Mouse (Mus musculus) myocyte (in vitro differentiated cells): ENCODE data around the gene Rbm28. TPM values are rescaled to one million over a fixed set of nuclear protein-coding genes. Genes with fewer than 3 reads are reported as not detected.

Experiments used
- H3K27me3 ChIP-seq: one replicate; pipeline ENCODE4 v1.6.1; 2011; ENCODE audit not compliant: control insufficient read depth, insufficient read depth, insufficient read length
- H3K36me3 ChIP-seq: one replicate; pipeline ENCODE4 v1.6.1; 2011; ENCODE audit not compliant: control insufficient read depth, insufficient read depth
- H3K4me2 ChIP-seq: one replicate; pipeline ENCODE4 v1.6.1; 2011; ENCODE audit warnings: low read depth, control low read depth
- H3K4me3 ChIP-seq: one replicate; pipeline ENCODE4 v1.5.1; 2011; ENCODE audit warnings: mild to moderate bottlenecking, control low read depth, moderate library complexity
- H3K79me2 ChIP-seq: one replicate; pipeline ENCODE4 v1.6.1; 2011; ENCODE audit not compliant: control insufficient read depth, insufficient read depth
- H3ac ChIP-seq: one replicate; pipeline ENCODE4 v1.6.1; 2011; ENCODE audit not compliant: control insufficient read depth, insufficient read length
- CEBPB ChIP-seq: IDR thresholded peaks from 2 replicates; pipeline ENCODE4 v1.6.1; 2011; ENCODE audit warnings: mild to moderate bottlenecking, moderate library complexity; ENCODE audit not compliant: poor library complexity, insufficient read depth, severe bottlenecking
- E2F4 ChIP-seq: IDR thresholded peaks from one replicate; pipeline ENCODE4 v1.6.1; 2011; ENCODE audit warnings: mild to moderate bottlenecking, control low read depth, moderate library complexity; ENCODE audit not compliant: insufficient read depth
- MAX ChIP-seq: IDR thresholded peaks from one replicate; pipeline ENCODE4 v1.6.1; 2011; ENCODE audit warnings: low read depth, mild to moderate bottlenecking, control low read depth
- MYOD1 ChIP-seq, 3 experiments: IDR thresholded peaks; one replicate each; pipeline ENCODE4 v1.6.1; 2011; ENCODE audit warnings: control low read depth in 2 of 3, low read depth in 2 of 3, mild to moderate bottlenecking in 2 of 3, moderate library complexity in 1 of 3; ENCODE audit not compliant: insufficient read length in 2 of 3, control insufficient read depth in 1 of 3
- MYOG ChIP-seq, 3 experiments: IDR thresholded peaks; one replicate each; pipeline ENCODE4 v1.6.1; 2011; ENCODE audit warnings: control low read depth in 2 of 3, low read depth in 2 of 3, mild to moderate bottlenecking in 2 of 3; ENCODE audit not compliant: insufficient read length in 2 of 3, control insufficient read depth in 1 of 3, insufficient read depth in 1 of 3
- POLR2A ChIP-seq: IDR thresholded peaks from one replicate; pipeline ENCODE4 v1.6.1; 2011; ENCODE audit warnings: low read depth, mild to moderate bottlenecking, control low read depth, moderate library complexity; ENCODE audit not compliant: insufficient read length
- POLR2AphosphoS2 ChIP-seq: IDR thresholded peaks from one replicate; pipeline ENCODE4 v1.6.1; 2011; ENCODE audit warnings: low read depth, control low read depth; ENCODE audit not compliant: insufficient read length
- REST ChIP-seq: IDR thresholded peaks from one replicate; pipeline ENCODE4 v1.6.1; 2011; ENCODE audit warnings: mild to moderate bottlenecking, control low read depth, moderate library complexity; ENCODE audit not compliant: insufficient read depth, insufficient read length
- SRF ChIP-seq: IDR thresholded peaks from one replicate; pipeline ENCODE4 v1.6.1; 2011; ENCODE audit warnings: low read depth; ENCODE audit not compliant: control insufficient read depth, insufficient read length
- TCF12 ChIP-seq: IDR thresholded peaks from one replicate; pipeline ENCODE4 v1.6.1; 2011; ENCODE audit warnings: mild to moderate bottlenecking, control low read depth; ENCODE audit not compliant: poor library complexity, insufficient read depth, severe bottlenecking
- TCF3 ChIP-seq: IDR thresholded peaks from one replicate; pipeline ENCODE4 v1.6.1; 2011; ENCODE audit warnings: low read depth, control low read depth; ENCODE audit not compliant: insufficient read length
- USF1 ChIP-seq: IDR thresholded peaks from one replicate; pipeline ENCODE4 v1.6.1; 2011; ENCODE audit warnings: low read depth, mild to moderate bottlenecking, control low read depth, moderate library complexity
- polyA plus RNA-seq: library from polyadenylated mRNA; unstranded; fragments of >200 nt; fragmentation: generic; extraction: Trizol; gene quantifications from one replicate; pipeline ENCODE4 v1.2.1, GENCODE M21; 2012; ENCODE audit warnings: missing spikeins

Rbm28 gene
- polyA plus RNA-seq, 1 experiment = 16.2 TPM

DNA sequence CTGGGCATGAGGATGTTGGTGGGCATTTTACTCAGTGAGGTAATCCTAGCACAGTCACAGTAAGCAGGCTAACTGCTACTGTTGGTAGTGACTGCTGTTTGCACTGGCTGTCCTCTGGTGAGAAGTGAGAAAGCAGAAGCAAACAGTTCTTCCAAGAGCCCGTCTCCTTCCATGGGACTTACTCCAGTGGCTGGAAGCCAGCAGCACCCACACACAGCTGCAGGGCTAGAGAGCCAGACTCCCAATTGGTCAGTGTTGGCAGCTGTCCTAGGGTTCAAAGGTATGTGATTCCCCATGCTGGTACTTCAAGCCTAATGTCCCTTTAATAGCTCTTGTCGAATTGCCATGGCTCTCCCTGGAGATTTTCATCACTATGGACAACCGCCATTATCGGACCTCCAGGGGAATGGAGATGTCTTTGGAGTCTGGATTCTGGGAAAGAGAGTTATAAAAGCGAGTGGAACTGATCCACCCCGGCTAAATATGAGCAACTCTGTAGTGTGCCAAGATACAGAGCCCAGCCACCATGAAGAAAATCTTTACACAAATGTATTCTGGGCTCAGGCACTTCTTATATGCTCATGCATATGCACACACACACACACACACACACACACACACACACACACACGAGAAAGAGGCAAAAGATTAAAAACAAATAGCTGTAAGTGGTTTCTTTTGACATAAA is 47.2 kb downstream of the Rbm28 start:
- H3K4me2 ChIP-seq = peak overlapping the region; percentile 40
- TF ChIP-seq MYOD1 (IDR thresholded peaks at IDR 0.05; ENCODE audit: control insufficient read depth in 1 of 3, insufficient read length in 2 of 3, low read depth in 2 of 3) (peak in 2 of 3 experiments; percentile 54 to 68), REST (no peak), MAX (no peak), MYOG (IDR thresholded peaks at IDR 0.05; ENCODE audit: control insufficient read depth in 1 of 3, insufficient read depth in 1 of 3, insufficient read length in 2 of 3, low read depth in 2 of 3) (peak in 2 of 3 experiments; percentile 70 to 73), POLR2AphosphoS2 (no peak), E2F4 (no peak)
- no peaks in the 10 kb centered on the region for H3K79me2 ChIP-seq
- H3K4me3 ChIP-seq = no peak overlapping the region
- no peaks in the 10 kb centered on the region for H3K27me3 ChIP-seq
- no peaks in the 10 kb centered on the region for H3K36me3 ChIP-seq
- H3ac ChIP-seq = no peak overlapping the region

- Histone ChIP-seq H3K4me2 (no peak overlapping the region), H3K79me2 (no peaks in the 10 kb centered on the region), H3ac (no peak overlapping the region), H3K4me3 (no peak overlapping the region), H3K27me3 (no peaks in the 10 kb centered on the region), H3K36me3 (no peaks in the 10 kb centered on the region)
- TF ChIP-seq POLR2A (no peak), E2F4 (no peak), CEBPB (no peak), USF1 (no peak), POLR2AphosphoS2 (no peak), TCF12 (no peak), REST (no peak), MAX (no peak), MYOD1 (IDR thresholded peaks at IDR 0.05; ENCODE audit: control insufficient read depth in 1 of 3, insufficient read length in 2 of 3, low read depth in 2 of 3) (no peak), MYOG (IDR thresholded peaks at IDR 0.05; ENCODE audit: control insufficient read depth in 1 of 3, insufficient read depth in 1 of 3, insufficient read length in 2 of 3, low read depth in 2 of 3) (no peak), SRF (no peak), TCF3 (no peak)
Observed at GRCm38 (mm10) chr6:29115756-29116155, 49.0 kb downstream of the Rbm28 start.

GRCm38 (mm10) chr6:29111501-29111900 is 53.3 kb downstream of the Rbm28 start:
- Histone ChIP-seq H3K4me2 (no peak overlapping the region), H3K36me3 (no peaks in the 10 kb centered on the region), H3K79me2 (no peaks in the 10 kb centered on the region), H3K27me3 (peaks cover 4% of the 10 kb centered on the region), H3K4me3 (no peak overlapping the region), H3ac (no peak overlapping the region)
- TF ChIP-seq MYOD1 (IDR thresholded peaks at IDR 0.05; ENCODE audit: control insufficient read depth in 1 of 3, insufficient read length in 2 of 3, low read depth in 2 of 3) = no peak
- TF ChIP-seq USF1 = no peak
- TF ChIP-seq SRF = no peak
- TF ChIP-seq TCF3 = no peak
- TF ChIP-seq TCF12 = no peak
- no peak for TF ChIP-seq REST
- no peak for TF ChIP-seq E2F4
- no peak for TF ChIP-seq POLR2AphosphoS2
- no peak for TF ChIP-seq MAX
- no peak for TF ChIP-seq POLR2A
- no peak for TF ChIP-seq CEBPB

- Histone ChIP-seq H3ac (no peak overlapping the region), H3K4me2 (no peak overlapping the region)
- TF ChIP-seq MYOD1 (IDR thresholded peaks at IDR 0.05; ENCODE audit: control insufficient read depth in 1 of 3, insufficient read length in 2 of 3, low read depth in 2 of 3) (no peak), MYOG (IDR thresholded peaks at IDR 0.05; ENCODE audit: control insufficient read depth in 1 of 3, insufficient read depth in 1 of 3, insufficient read length in 2 of 3, low read depth in 2 of 3) (no peak), SRF (no peak), TCF3 (no peak)
Observed at GRCm38 (mm10) chr6:29108376-29108775, 56.4 kb downstream of the Rbm28 start.

GRCm38 (mm10) chr6:29101248-29101864 is 63.5 kb downstream of the Rbm28 start:
- TF ChIP-seq POLR2A (no peak), POLR2AphosphoS2 (no peak), MAX (no peak), CEBPB (no peak), REST (no peak), TCF3 (no peak)
- Histone ChIP-seq H3K4me3 (no peak overlapping the region), H3K27me3 (peaks cover 13% of the 10 kb centered on the region), H3ac (no peak overlapping the region), H3K36me3 (no peaks in the 10 kb centered on the region), H3K79me2 (no peaks in the 10 kb centered on the region), H3K4me2 (no peak overlapping the region)

More at GRCm38 (mm10) chr6:29108376-29108775, 56.4 kb downstream of the Rbm28 start:
- Histone ChIP-seq H3K27me3 (peaks cover 13% of the 10 kb centered on the region), H3K79me2 (no peaks in the 10 kb centered on the region), H3K36me3 (no peaks in the 10 kb centered on the region), H3K4me3 (no peak overlapping the region)
